Mouse (Mus musculus) G1E (cell line): ENCODE data around the gene Mtmr2. TPM values are rescaled to one million over a fixed set of nuclear protein-coding genes. Genes with fewer than 3 reads are reported as not detected.

Experiments
- ATAC-seq: 2 replicates; pipeline ENCODE4 v1.8.0; 2016; ENCODE audit warnings: mild to moderate bottlenecking; ENCODE audit not compliant: insufficient number of reproducible peaks, poor library complexity, low FRiP score, severe bottlenecking; ENCODE audit errors: extremely low read depth
- DNase-seq: peaks from one replicate; pipeline ENCODE4 v3.0.0; 2012; ENCODE audit warnings: low spot score
- H3K27me3 ChIP-seq: 2 replicates; pipeline ENCODE4 v1.6.1; 2012; ENCODE audit warnings: mild to moderate bottlenecking, low read length, inconsistent platforms; ENCODE audit not compliant: insufficient read depth
- H3K36me3 ChIP-seq: replicated peaks from 2 replicates; pipeline ENCODE3; 2012; ENCODE audit warnings: mild to moderate bottlenecking, inconsistent platforms
- H3K4me1 ChIP-seq: 2 replicates; pipeline ENCODE4 v1.6.1; 2012; ENCODE audit warnings: low read depth, low read length, inconsistent platforms, mixed read lengths; ENCODE audit not compliant: insufficient read depth
- H3K4me3 ChIP-seq: 2 replicates; pipeline ENCODE4 v1.5.1; 2012; ENCODE audit warnings: low read depth, mild to moderate bottlenecking, inconsistent platforms, low read length, moderate library complexity, mixed read lengths
- H3K9me3 ChIP-seq: replicated peaks from 2 replicates; pipeline ENCODE4 v1.6.1; 2012; ENCODE audit warnings: inconsistent platforms
- CTCF ChIP-seq: IDR thresholded peaks from 2 replicates; pipeline ENCODE4 v1.5.1; 2012; ENCODE audit warnings: low read depth, low read length, inconsistent platforms, mixed read lengths
- GATA1 ChIP-seq: IDR thresholded peaks from 2 replicates; pipeline ENCODE4 v1.6.1; 2012; ENCODE audit warnings: borderline replicate concordance, low read length, inconsistent platforms, mixed read lengths
- GATA2 ChIP-seq: IDR thresholded peaks from 2 replicates; pipeline ENCODE4 v1.6.1; 2012; ENCODE audit warnings: low read depth, low read length, inconsistent platforms, borderline replicate concordance
- POLR2AphosphoS5 ChIP-seq: IDR thresholded peaks from 2 replicates; pipeline ENCODE4 v1.6.1; 2012; ENCODE audit warnings: low read depth, low read length, inconsistent platforms; ENCODE audit not compliant: insufficient replicate concordance
- TAL1 ChIP-seq: conservative IDR thresholded peaks from 2 replicates; pipeline ENCODE4 v1.6.1; 2012; ENCODE audit warnings: low read depth, low read length, inconsistent platforms, mixed read lengths
- polyA plus RNA-seq: library from polyadenylated mRNA; stranded (reverse); fragments of >175 nt; gene quantifications from 2 replicates; pipeline ENCODE4 v1.2.3, GENCODE M21; 2012
- total RNA-seq, 2 experiments: library from RNA; stranded (forward) in 1 of 2; stranded (reverse) in 1 of 2; fragments of 200-1000 nt in 1 of 2; fragments of >200 nt in 1 of 2; fragmentation: Nextera tagmentation in 1 of 2; gene quantifications; 2 replicates each; pipeline ENCODE4 v1.2.3; 2014 to 2017

The Mtmr2 gene
- total and polyA plus RNA-seq, 3 experiments: 9.0 to 72.1 (median 51.0) TPM

DNA sequence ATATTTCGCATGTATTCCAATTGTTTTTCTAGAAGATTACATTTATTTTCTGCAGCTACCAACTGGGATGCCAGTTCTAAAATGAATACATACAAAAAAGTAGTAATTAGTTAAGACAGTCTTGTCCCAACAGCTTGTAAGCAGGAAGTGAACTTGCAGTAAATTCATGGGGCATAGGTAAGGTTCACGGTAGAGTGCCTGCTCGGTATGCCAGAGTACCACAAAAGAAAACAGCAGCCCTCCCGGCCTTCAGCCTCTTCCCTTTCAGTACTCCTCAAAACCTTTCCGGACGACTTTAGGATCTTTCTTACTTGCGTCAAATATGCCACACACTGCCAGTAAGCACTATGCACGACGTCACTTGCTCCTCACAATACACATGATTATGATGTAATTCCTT, 70.2 kb downstream of the Mtmr2 start:
- Histone ChIP-seq H3K4me1 (peaks cover 9% of the 10 kb centered on the region), H3K9me3 (no peaks in the 10 kb centered on the region), H3K36me3 (peaks cover 94% of the 10 kb centered on the region), H3K4me3 (no peak overlapping the region), H3K27me3 (no peaks in the 10 kb centered on the region)
- TF ChIP-seq POLR2AphosphoS5 (no peak), GATA1 (no peak), GATA2 (no peak), CTCF (no peak), TAL1 (no peak)
- no peak for DNase-seq
- ATAC-seq: no peak

- TF ChIP-seq GATA2: no peak
- no peak for TF ChIP-seq POLR2AphosphoS5
- TF ChIP-seq GATA1: no peak
- TF ChIP-seq CTCF: no peak
- no peak for TF ChIP-seq TAL1
- ATAC-seq (no peak), DNase-seq (no peak)
- Histone ChIP-seq H3K36me3 (peaks cover 85% of the 10 kb centered on the region), H3K27me3 (no peaks in the 10 kb centered on the region), H3K4me3 (no peak overlapping the region), H3K4me1 (peaks cover 21% of the 10 kb centered on the region), H3K9me3 (no peaks in the 10 kb centered on the region)
Observed at GRCm38 (mm10) chr9:13820774-13821173, 72.6 kb downstream of the Mtmr2 start.

- peaks cover 23% of the 10 kb centered on the region for H3K4me1 ChIP-seq
- peak overlapping the region; percentile 82 for H3K4me3 ChIP-seq
- no peaks in the 10 kb centered on the region for H3K9me3 ChIP-seq
- DNase-seq: no peak
- no peak for ATAC-seq
- peaks cover 44% of the 10 kb centered on the region for H3K36me3 ChIP-seq
- H3K27me3 ChIP-seq: no peaks in the 10 kb centered on the region
- TF ChIP-seq POLR2AphosphoS5 (no peak), TAL1 (peak; percentile 69)
Observed at GRCm38 (mm10) chr9:13825896-13826295, 77.7 kb downstream of the Mtmr2 start.

GRCm38 (mm10) chr9:13826391-13826805, 78.2 kb downstream of the Mtmr2 start:
- Histone ChIP-seq H3K27me3 (no peaks in the 10 kb centered on the region), H3K36me3 (peaks cover 44% of the 10 kb centered on the region), H3K4me3 (peak overlapping the region; percentile 82), H3K9me3 (no peaks in the 10 kb centered on the region), H3K4me1 (peaks cover 28% of the 10 kb centered on the region)
- TF ChIP-seq CTCF (no peak), GATA2 (no peak), GATA1 (no peak), TAL1 (no peak), POLR2AphosphoS5 (no peak)
- DNase-seq: peak; percentile 12
- ATAC-seq: no peak

- peak; percentile 81 for DNase-seq
- Histone ChIP-seq H3K36me3 (peaks cover 46% of the 10 kb centered on the region), H3K9me3 (no peaks in the 10 kb centered on the region), H3K4me1 (peaks cover 32% of the 10 kb centered on the region), H3K4me3 (peak within 1 kb of the TSS; percentile 82), H3K27me3 (no peaks in the 10 kb centered on the region)
- no peak for TF ChIP-seq CTCF
- no peak; the same call in 1 of the 2 replicates for TF ChIP-seq POLR2AphosphoS5
- TF ChIP-seq TAL1: no peak
- TF ChIP-seq GATA1: no peak
- TF ChIP-seq GATA2: no peak
- peak; percentile 74 for ATAC-seq
Observed at GRCm38 (mm10) chr9:13826832-13827405, 78.7 kb downstream of the Mtmr2 start, which contains the start of gene Cep57. TSS of gene Cep57 (minus strand) at chr9:13827107.

DNA sequence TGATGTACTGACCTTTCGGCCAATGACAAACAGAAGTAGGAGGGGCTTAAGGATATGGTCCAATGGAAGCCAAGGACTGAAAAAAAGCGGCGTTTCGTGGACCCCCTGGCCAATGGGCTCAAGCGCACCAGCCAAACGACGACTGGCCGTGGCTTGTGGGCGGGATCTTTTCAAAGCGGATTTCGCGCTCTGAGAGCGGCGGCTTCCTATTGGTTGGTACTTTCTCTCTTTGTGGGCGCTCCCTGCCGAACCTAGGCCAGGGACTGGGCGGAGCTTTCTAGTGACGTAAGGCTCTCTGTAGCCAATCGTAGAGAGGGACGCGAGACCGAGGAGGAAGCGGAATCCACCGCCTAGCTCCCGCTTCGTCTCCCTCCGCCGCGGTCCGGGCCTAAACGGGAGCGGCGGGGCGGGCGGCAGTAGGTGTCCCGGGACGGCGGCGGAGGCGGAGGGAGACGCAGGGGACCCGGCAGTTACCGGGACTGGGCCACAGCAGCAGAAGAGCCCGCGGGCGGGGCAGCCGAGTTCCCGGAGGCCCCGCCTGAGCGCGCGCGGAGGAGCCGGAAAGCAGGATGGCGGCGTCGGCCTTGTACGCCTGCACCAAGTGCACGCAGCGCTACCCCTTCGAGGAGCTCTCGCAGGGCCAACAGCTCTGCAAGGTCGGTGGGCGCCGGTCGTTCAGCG, 79.3 kb downstream of the Mtmr2 start, which contains the start of gene Fam76b:
TSS of gene Fam76b (plus strand) at position 311 of the 681 bp plus-strand sequence.
- Histone ChIP-seq H3K36me3 (peaks cover 46% of the 10 kb centered on the region), H3K4me1 (peaks cover 32% of the 10 kb centered on the region), H3K9me3 (no peaks in the 10 kb centered on the region), H3K27me3 (no peaks in the 10 kb centered on the region), H3K4me3 (peak within 1 kb of the TSS; percentile 82)
- TF ChIP-seq CTCF (no peak), GATA2 (no peak), POLR2AphosphoS5 (no peak), TAL1 (no peak), GATA1 (no peak)
- ATAC-seq (peak; percentile 82), DNase-seq (peak; percentile 96)
